Mouse (Mus musculus): ENCODE data around the gene Tmprss13.
A peak's percentile ranks its signal among the peaks of the same experiment; 100 is the strongest.

The Tmprss13 gene

DNA sequence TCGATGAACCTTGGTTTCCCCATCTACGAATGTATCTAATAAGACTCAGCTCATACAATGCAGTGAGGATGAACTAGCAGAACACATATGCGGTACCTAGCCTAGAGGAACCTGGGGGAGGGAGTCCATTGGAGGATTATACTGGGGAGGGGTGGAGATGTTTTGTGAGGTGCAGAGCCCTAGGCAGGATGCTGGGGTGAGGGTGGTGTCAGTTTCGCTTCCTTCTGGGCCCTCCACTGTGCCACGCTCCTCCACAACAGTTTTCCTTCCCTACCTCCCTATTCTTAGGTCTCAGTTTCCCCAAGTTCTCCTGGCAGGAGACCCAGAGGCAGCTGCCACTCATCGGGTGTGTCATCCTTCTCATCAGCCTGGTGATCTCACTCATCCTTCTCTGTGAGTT, 10.7 kb downstream of the Tmprss13 start:
- no peak for DNase-seq (ENCODE audit: low spot score in 2 of 2)

- DNase-seq (ENCODE audit: low spot score in 2 of 2), result no peak
Measured at GRCm38 (mm10) chr9:45337406-45337805, 18.5 kb downstream of the Tmprss13 start.

DNA sequence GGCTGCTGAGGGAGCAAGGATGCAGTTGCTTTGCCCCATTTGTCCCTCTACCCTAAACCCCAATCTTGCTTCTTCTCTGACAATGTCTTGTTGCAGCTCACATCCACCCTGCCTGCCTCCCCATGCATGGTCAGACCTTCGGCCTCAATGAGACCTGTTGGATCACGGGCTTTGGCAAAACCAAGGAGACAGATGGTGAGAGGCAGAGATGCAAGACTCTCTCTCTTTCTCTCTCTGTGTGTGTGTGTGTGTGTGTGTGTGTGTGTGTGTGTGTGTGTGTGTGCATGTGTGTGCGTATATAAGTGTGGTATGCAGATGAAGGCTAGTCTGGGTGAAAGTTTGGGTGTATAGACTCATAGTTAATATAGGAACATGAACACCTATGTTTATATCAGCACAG, 24.2 kb downstream of the Tmprss13 start:
- no peak for DNase-seq (ENCODE audit: low spot score in 2 of 2)

GRCm38 (mm10) chr9:45345516-45345915, 26.6 kb downstream of the Tmprss13 start:
- DNase-seq (ENCODE audit: low spot score in 2 of 2), result peak in 1 of 2 experiments; percentile 23

- peak in 1 of 2 experiments; percentile 23 for DNase-seq (ENCODE audit: low spot score in 2 of 2)
Measured at GRCm38 (mm10) chr9:45346276-45346675, 27.4 kb downstream of the Tmprss13 start.

GRCm38 (mm10) chr9:45348560-45348959, 29.7 kb downstream of the Tmprss13 start:
- no peak for DNase-seq (ENCODE audit: low spot score in 2 of 2)

GRCm38 (mm10) chr9:45349181-45349580, 30.3 kb downstream of the Tmprss13 start:
- no peak for DNase-seq (ENCODE audit: low spot score in 2 of 2)

DNA sequence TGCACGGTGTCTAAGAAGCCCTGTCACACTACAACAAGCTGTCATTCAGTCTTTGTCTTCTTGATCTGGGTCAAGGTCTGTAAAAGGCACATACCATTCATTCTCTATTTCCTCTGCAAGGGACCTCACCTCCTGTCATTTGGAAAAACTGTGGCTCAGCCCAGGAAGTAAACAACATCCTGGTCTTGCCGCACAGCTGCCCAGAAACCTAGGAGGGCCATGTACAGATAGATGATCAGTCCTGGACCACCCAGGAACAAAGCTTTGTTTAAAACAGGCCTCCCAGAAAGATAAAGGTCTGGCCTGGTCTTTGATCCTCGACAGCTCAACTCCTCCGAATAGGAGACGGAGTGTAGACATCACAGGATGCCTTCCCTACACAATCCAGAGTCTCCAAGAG, 31.0 kb downstream of the Tmprss13 start:
- DNase-seq (ENCODE audit: low spot score in 2 of 2), result no peak

- DNase-seq (ENCODE audit: low spot score in 2 of 2), result no peak
Measured at GRCm38 (mm10) chr9:45355192-45355591, 36.3 kb downstream of the Tmprss13 start.

DNA sequence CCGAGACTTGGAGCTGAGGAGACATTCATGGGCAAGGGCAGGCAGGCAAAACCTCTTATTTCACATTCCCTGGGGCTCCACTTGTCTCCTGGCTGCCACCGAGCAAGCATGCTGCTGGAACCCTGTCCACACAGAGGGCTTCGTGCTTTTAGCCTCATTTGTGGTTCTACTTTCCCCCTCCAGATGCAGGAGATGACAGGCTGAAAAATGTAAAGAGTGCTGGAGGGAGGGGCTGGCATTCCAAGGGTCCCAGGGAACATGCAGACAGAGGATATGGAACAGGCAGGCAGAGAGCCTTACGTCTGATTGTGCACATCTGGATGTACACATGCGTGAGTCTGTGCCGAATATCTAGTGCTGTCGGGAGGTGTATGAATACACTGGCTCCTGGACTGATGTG, 39.5 kb downstream of the Tmprss13 start:
- DNase-seq (ENCODE audit: low spot score in 2 of 2), result no peak

DNA sequence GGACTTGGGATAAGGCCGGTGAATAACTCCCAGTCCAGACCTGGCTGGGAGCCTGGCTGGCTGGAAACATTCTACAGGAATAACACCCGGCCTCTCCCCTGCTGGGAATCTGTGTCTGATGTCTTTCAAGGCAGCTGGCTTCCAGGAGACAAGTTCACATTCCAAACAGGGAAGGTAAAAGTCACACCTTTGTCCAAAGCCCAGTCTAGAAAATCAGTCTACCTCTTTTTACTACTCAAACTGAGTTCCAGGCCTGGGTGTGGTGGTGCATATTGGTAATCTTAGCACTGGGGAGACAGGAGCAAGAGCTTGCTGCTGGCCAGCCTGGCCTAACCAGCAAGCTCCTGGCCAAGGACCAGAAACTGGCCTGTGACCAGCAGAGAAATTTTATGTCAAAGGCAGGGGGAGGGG, 43.2 kb downstream of the Tmprss13 start:
- no peak for DNase-seq (ENCODE audit: low spot score in 2 of 2)

- no peak for DNase-seq (ENCODE audit: low spot score in 2 of 2)
Measured at GRCm38 (mm10) chr9:45363639-45364214, 44.8 kb downstream of the Tmprss13 start.

- no peak for DNase-seq (ENCODE audit: low spot score in 2 of 2)
Measured at GRCm38 (mm10) chr9:45367716-45368115, 48.8 kb downstream of the Tmprss13 start.

DNA sequence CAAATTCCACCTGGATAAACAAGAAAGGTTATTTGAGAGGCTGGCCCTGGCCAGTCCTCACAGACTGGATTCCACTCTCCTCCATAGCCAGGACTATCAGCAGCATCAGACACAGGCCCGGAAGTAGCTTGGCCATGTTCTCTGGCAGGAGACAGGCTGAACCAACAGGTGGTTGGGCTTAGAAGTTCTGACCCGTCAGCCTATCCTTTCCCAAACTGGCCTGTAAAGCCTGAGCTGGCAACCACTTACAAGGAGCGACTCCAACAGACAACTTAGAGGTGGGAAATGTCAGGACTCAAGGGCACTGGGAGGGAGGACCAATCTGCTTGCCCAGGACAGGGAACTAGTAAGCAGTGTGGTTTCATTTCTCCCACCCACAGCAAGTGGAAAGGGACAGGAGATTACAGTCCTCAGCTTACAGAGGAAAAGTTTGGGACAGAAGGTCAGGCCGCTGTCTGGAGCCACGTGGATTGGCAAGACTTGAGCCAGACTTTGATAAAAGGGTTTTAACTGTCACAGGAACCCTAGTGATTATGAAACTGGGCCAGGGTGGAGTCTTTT, 49.5 kb downstream of the Tmprss13 start:
- no peak for DNase-seq (ENCODE audit: low spot score in 2 of 2)

DNA sequence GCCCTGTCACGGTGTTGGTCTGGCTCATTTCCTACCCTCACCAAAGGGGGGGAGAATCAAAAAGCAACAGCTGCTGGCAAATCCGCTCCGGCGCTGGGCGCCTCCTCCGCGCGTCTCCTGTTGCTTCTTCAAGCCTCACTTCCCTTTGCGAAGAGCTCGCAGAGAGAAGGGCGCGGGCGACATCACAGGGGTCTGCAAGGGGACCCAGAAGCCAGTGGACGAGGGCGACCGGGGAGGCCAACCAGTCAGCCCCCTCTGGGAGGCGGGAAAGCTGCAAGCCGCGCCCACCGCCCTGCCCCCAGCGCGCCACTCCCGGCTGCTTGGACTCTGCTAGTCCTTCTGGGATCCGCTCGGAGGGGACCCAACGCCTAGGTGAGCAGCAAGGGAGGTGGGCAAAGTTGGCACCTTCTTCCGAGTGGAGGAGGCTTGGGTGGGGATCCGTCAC, 51.2 kb downstream of the Tmprss13 start, which contains the start of gene Fxyd6:
Fxyd6 (plus strand) TSS at position 69 of the 445 bp plus-strand sequence.
- no peak for DNase-seq (ENCODE audit: low spot score in 2 of 2)

- no peak for DNase-seq (ENCODE audit: low spot score in 2 of 2)
Measured at GRCm38 (mm10) chr9:45370616-45371336, 51.9 kb downstream of the Tmprss13 start.

DNA sequence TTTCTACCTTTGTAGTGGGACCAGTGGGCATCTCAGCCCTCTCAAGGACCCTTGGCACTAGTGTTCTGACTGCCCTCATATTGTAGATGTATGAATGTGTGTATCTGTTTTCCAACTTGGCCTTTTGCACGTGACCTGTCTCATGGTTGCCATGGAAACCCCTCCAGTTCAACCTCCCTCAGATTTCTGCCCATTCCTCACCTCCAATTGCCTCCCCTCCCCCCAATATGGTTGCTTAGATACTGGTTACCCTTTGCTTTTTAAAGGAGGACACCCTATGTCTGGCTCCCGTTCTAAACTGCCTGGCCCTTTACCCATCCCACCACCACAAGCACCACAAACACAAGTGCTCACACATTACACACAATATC, 52.4 kb downstream of the Tmprss13 start:
- DNase-seq (ENCODE audit: low spot score in 2 of 2), result no peak

DNA sequence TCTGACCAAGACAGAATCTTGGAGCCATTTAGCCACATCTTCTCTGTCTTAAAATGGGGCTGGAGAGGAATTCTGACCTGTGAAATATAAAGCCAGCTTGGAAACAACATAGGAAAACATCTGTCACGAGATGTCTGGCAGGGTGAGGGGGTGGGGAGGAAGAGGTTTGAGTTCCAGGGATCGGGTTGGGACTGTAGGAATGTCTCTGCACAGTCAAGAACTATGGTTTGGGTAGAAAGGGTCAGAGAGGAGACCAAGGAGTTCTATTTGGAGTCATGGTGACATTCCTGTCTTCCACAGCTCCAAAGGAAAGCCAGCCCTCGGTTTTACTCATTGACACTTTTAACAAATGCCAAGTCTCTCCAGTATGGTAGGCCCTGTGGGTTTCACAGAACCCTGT, 55.0 kb downstream of the Tmprss13 start:
- DNase-seq (ENCODE audit: low spot score in 2 of 2), result no peak

DNA sequence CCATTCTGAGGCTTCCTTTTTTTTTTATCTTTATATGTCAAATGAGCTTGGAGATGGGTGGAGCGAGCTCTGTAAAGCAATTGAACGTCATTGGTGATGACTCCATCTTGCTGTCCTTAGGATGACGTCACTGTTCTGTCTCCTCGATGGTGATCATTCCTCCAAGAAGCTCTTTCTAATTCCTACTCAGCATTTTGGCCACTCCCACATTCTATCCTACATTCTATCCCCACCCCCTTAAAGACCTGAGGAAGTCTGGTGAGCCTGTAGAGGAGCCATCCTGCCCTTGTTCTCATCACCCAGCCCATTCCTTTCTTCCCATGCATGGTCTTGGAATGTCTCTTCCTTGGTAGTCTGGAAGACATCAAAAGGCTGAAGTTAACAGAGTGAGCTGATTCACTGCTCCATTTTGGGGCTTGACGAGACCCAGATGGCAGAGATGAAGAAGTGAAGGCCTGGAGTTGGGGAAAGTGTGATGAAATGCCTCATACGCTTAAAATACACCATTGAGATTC, 56.1 kb downstream of the Tmprss13 start:
- no peak for DNase-seq (ENCODE audit: low spot score in 2 of 2)

GRCm38 (mm10) chr9:45376427-45376826, 57.5 kb downstream of the Tmprss13 start:
- DNase-seq (ENCODE audit: low spot score in 2 of 2), result no peak

DNA sequence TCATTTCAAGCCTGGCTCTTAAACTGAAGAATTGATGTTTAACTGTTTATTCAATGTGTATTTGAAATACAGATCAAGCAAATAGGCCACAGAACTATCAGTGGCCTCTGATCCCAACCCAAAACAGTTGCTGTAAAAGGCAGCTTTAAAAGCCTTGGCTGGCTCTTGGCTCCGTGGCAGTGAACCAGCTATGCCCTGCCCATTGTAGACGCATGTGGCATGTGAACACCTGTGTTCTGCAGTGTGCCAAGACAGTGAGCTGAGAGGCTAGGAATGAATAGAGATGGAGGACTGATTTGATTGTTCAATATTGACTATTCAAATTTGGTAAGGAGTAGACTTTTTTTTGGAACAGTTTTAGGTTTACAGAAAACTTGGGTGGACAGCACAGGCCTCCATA, 58.0 kb downstream of the Tmprss13 start:
- DNase-seq (ENCODE audit: low spot score in 2 of 2), result no peak

DNA sequence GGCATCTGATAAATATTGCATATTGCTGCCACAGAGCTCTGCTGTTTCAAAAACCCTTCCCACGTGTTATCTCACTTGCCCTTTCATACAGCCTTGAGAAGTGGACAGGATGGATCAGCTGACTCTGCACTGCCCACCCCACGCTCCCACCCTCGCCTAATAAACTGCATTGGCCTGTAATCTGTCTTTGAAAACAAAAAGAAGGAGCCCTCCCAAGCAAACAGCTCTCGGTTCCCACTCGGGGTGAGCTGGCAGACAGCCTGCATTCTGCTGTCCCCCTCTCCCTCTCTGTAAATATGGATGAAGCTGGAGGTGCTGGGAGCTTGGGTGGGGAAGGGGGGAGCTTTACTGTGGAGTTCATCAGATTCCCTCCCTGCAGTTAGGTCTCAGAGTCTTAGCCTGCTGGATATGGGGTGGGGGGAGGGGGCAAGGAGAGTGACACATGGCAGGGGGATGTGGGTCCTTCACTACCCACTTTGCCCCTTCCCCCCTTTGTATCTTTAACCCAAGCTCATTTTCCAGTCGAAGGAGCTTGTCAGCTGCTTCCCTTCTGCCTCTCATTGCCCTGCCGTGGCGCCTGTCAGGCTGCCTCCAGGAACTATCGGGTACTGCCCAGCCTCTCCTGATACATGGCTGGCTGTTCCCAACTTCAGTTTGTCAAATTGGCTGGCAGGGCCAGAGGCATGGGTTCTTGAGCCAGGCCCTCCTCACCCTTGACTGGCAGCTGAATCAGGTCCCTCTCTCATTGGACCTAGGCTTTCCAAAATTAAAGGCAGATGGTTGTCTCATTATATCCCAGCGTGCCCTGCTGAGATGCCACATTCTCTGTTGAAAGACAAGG, 61.7 kb downstream of the Tmprss13 start:
- DNase-seq (ENCODE audit: low spot score in 2 of 2), result no peak

Measured in left cerebral cortex, adult 9 months (tissue).